In genomic region chr6:71057209-71057858, GRCm38 (mm10) we compare ENCODE assay signal across 29 mouse cellular contexts.
DNase-seq lines count a peak whose midpoint lies in the region; ATAC-seq lines count a peak whose summit lies in the region.
"Had no signal": no experiment of that assay in that cellular context is flagged by ENCODE, and none has a peak within 500 bp of the region (broad histone marks: within the 10 kb centered on the region; RNA-seq: fewer than 3 reads in every experiment).

No protein-coding gene starts in this region.

- H3K4me3 ChIP-seq in embryonic facial prominence, embryonic 14.5 days (ENCODE audit: low read depth, low read length): no peak overlapping the region
- no peak overlapping the region for H3K4me3 ChIP-seq in embryonic facial prominence, embryonic 10.5 days
- no peak overlapping the region for H3K4me3 ChIP-seq in hindbrain, embryonic 12.5 days
- H3K4me3 ChIP-seq in hindbrain, embryonic 11.5 days (ENCODE audit: low read depth, low read length): no peak overlapping the region
- no peak overlapping the region for H3K4me3 ChIP-seq in midbrain, embryonic 14.5 days (replicated peaks; ENCODE audit: low read depth, low read length)
- no peak overlapping the region for H3K4me3 ChIP-seq in midbrain, embryonic 10.5 days
- H3K4me3 ChIP-seq in forebrain, embryonic 15.5 days: no peak overlapping the region
- H3K4me3 ChIP-seq: heart, embryonic 10.5 days had no signal

- H3K4me1 ChIP-seq in embryonic facial prominence, embryonic 14.5 days (ENCODE audit: control insufficient read depth, insufficient read depth, low read length): no peaks in the 10 kb centered on the region
- peaks cover 6% of the 10 kb centered on the region for H3K4me1 ChIP-seq in embryonic facial prominence, embryonic 10.5 days
- H3K4me1 ChIP-seq in hindbrain, embryonic 12.5 days: no peaks in the 10 kb centered on the region
- no peaks in the 10 kb centered on the region for H3K4me1 ChIP-seq in hindbrain, embryonic 11.5 days (replicated peaks; ENCODE audit: control insufficient read depth, insufficient read depth, low read length)
- no peaks in the 10 kb centered on the region for H3K4me1 ChIP-seq in midbrain, embryonic 14.5 days (ENCODE audit: control insufficient read depth, insufficient read depth, low read length)
- no peaks in the 10 kb centered on the region for H3K4me1 ChIP-seq in midbrain, embryonic 10.5 days
- H3K4me1 ChIP-seq in forebrain, embryonic 15.5 days: no peaks in the 10 kb centered on the region
- H3K4me1 ChIP-seq: heart, embryonic 10.5 days had no signal

- peak; percentile 14 for DNase-seq in embryonic facial prominence, embryonic 14.5 days (ENCODE audit: low spot score)
- no peak for DNase-seq in embryonic facial prominence, embryonic 10.5 days (ENCODE audit: low spot score)
- DNase-seq in hindbrain, embryonic 11.5 days (ENCODE audit: low spot score): no peak
- DNase-seq in midbrain, embryonic 14.5 days: no peak
- DNase-seq in midbrain, embryonic 10.5 days (ENCODE audit: low spot score): no peak
- DNase-seq in left cerebral cortex, adult 9 months (ENCODE audit: low spot score in 2 of 2): no peak
- DNase-seq: adrenal gland, adult 2 months; adrenal gland, postnatal 36 days; cerebellum, adult 2 months; cerebellum, postnatal 14 days; gastrocnemius, postnatal 14 days; heart, postnatal 36 days; kidney, adult 11 months; kidney, postnatal 14 days; layer of hippocampus, adult 9-11 months; liver; lung, adult 2 months; lung, postnatal 10 days; retina, postnatal 1 day; right cerebral cortex, postnatal 14 days; thymus, postnatal 4 days had no signal

- peak; percentile 82; the same call in 1 of the 2 replicates for ATAC-seq in embryonic facial prominence, embryonic 14.5 days (ENCODE audit: low read depth)
- ATAC-seq in hindbrain, embryonic 12.5 days (ENCODE audit: low FRiP score): peak; percentile 68; the same call in 1 of the 2 replicates
- no peak for ATAC-seq in hindbrain, embryonic 11.5 days (ENCODE audit: low FRiP score)
- 0 out of 2 replicates have a peak, but pooled peaks have one; percentile 14 for ATAC-seq in midbrain, embryonic 14.5 days (ENCODE audit: low FRiP score, low TSS enrichment)
- ATAC-seq in forebrain, embryonic 15.5 days (replicated peaks): peak; percentile 43; the same call in 1 of the 2 replicates
- ATAC-seq: activated CD4-positive, CD25-positive, alpha-beta regulatory T cell, adult 4 months; inflammation-experienced regulatory T-cells, adult 6 months had no signal

- H3K27me3 ChIP-seq in embryonic facial prominence, embryonic 14.5 days (replicated peaks; ENCODE audit: control insufficient read depth, insufficient read depth, low read length): no peaks in the 10 kb centered on the region
- H3K27me3 ChIP-seq in embryonic facial prominence, embryonic 10.5 days (replicated peaks; ENCODE audit: low read depth, poor library complexity, severe bottlenecking): 0 out of 2 replicates have a peak, but pooled peaks cover 7% of the 10 kb centered on the region
- H3K27me3 ChIP-seq in hindbrain, embryonic 12.5 days: no peaks in the 10 kb centered on the region
- H3K27me3 ChIP-seq in hindbrain, embryonic 11.5 days (ENCODE audit: control insufficient read depth, insufficient read depth, low read length): no peaks in the 10 kb centered on the region
- no peaks in the 10 kb centered on the region for H3K27me3 ChIP-seq in midbrain, embryonic 14.5 days (ENCODE audit: control insufficient read depth, insufficient read depth, low read length)
- peaks cover 28% of the 10 kb centered on the region for H3K27me3 ChIP-seq in midbrain, embryonic 10.5 days (ENCODE audit: low read depth, poor library complexity, severe bottlenecking)
- H3K27me3 ChIP-seq in forebrain, embryonic 15.5 days: no peaks in the 10 kb centered on the region
- H3K27me3 ChIP-seq: CH12.LX had no signal

- no peaks in the 10 kb centered on the region for H3K36me3 ChIP-seq in embryonic facial prominence, embryonic 14.5 days (ENCODE audit: control insufficient read depth, insufficient read depth, low read length)
- H3K36me3 ChIP-seq in embryonic facial prominence, embryonic 10.5 days (replicated peaks): no peaks in the 10 kb centered on the region
- no peaks in the 10 kb centered on the region for H3K36me3 ChIP-seq in hindbrain, embryonic 12.5 days
- H3K36me3 ChIP-seq in hindbrain, embryonic 11.5 days (ENCODE audit: control insufficient read depth, insufficient read depth, low read length): no peaks in the 10 kb centered on the region
- H3K36me3 ChIP-seq in midbrain, embryonic 14.5 days (ENCODE audit: control insufficient read depth, insufficient read depth, low read length): no peaks in the 10 kb centered on the region
- H3K36me3 ChIP-seq in midbrain, embryonic 10.5 days: no peaks in the 10 kb centered on the region
- no peaks in the 10 kb centered on the region for H3K36me3 ChIP-seq in forebrain, embryonic 15.5 days
- H3K36me3 ChIP-seq: heart, embryonic 10.5 days had no signal

- no peak overlapping the region for H3K4me2 ChIP-seq in embryonic facial prominence, embryonic 14.5 days (ENCODE audit: low read depth, low read length)
- H3K4me2 ChIP-seq in hindbrain, embryonic 12.5 days (replicated peaks): no peak overlapping the region
- H3K4me2 ChIP-seq in hindbrain, embryonic 11.5 days (replicated peaks; ENCODE audit: low read depth, low read length): no peak overlapping the region
- H3K4me2 ChIP-seq in midbrain, embryonic 14.5 days (ENCODE audit: low read length): no peak overlapping the region
- H3K4me2 ChIP-seq in forebrain, embryonic 15.5 days (replicated peaks): no peak overlapping the region

- no peaks in the 10 kb centered on the region for H3K9me3 ChIP-seq in embryonic facial prominence, embryonic 14.5 days (ENCODE audit: control insufficient read depth, low read length)
- H3K9me3 ChIP-seq in embryonic facial prominence, embryonic 10.5 days: 0 out of 2 replicates have a peak, but pooled peaks cover 3% of the 10 kb centered on the region
- H3K9me3 ChIP-seq in hindbrain, embryonic 12.5 days (replicated peaks): no peaks in the 10 kb centered on the region
- no peaks in the 10 kb centered on the region for H3K9me3 ChIP-seq in hindbrain, embryonic 11.5 days (ENCODE audit: control insufficient read depth, low read length)
- H3K9me3 ChIP-seq in midbrain, embryonic 14.5 days (ENCODE audit: control insufficient read depth, low read length): no peaks in the 10 kb centered on the region
- no peaks in the 10 kb centered on the region for H3K9me3 ChIP-seq in midbrain, embryonic 10.5 days (replicated peaks)
- no peaks in the 10 kb centered on the region for H3K9me3 ChIP-seq in forebrain, embryonic 15.5 days
- H3K9me3 ChIP-seq: heart, embryonic 10.5 days had no signal

- no peak overlapping the region for H3K9ac ChIP-seq in embryonic facial prominence, embryonic 14.5 days (ENCODE audit: low read depth, low read length)
- no peak overlapping the region for H3K9ac ChIP-seq in hindbrain, embryonic 12.5 days
- H3K9ac ChIP-seq in hindbrain, embryonic 11.5 days (ENCODE audit: low read depth, low read length): no peak overlapping the region
- no peak overlapping the region for H3K9ac ChIP-seq in midbrain, embryonic 14.5 days (replicated peaks; ENCODE audit: low read length)
- H3K9ac ChIP-seq in forebrain, embryonic 15.5 days (replicated peaks): no peak overlapping the region
- H3K9ac ChIP-seq: liver, embryonic 14.5 days had no signal

- no peak overlapping the region for H3K27ac ChIP-seq in embryonic facial prominence, embryonic 14.5 days (replicated peaks; ENCODE audit: low read depth, low read length)
- H3K27ac ChIP-seq in embryonic facial prominence, embryonic 10.5 days (replicated peaks): no peak overlapping the region
- no peak overlapping the region for H3K27ac ChIP-seq in hindbrain, embryonic 12.5 days
- no peak overlapping the region for H3K27ac ChIP-seq in hindbrain, embryonic 11.5 days (ENCODE audit: low read depth, low read length)
- H3K27ac ChIP-seq in midbrain, embryonic 14.5 days (replicated peaks; ENCODE audit: low read depth, low read length): no peak overlapping the region
- no peak overlapping the region for H3K27ac ChIP-seq in midbrain, embryonic 10.5 days (replicated peaks)
- no peak overlapping the region for H3K27ac ChIP-seq in forebrain, embryonic 15.5 days (replicated peaks)
- H3K27ac ChIP-seq: heart, embryonic 10.5 days; liver, embryonic 14.5 days; macrophage had no signal

- 48% methylated on average over 6 of the region's 6 CpGs for WGBS in embryonic facial prominence, embryonic 14.5 days
- 53% methylated on average over 6 of the region's 6 CpGs for WGBS in embryonic facial prominence, embryonic 10.5 days
- 53% methylated on average over 6 of the region's 6 CpGs for WGBS in hindbrain, embryonic 12.5 days
- WGBS in hindbrain, embryonic 11.5 days: 62% methylated on average over 6 of the region's 6 CpGs
- 51% methylated on average over 6 of the region's 6 CpGs for WGBS in midbrain, embryonic 14.5 days
- WGBS in midbrain, embryonic 10.5 days: 65% methylated on average over 6 of the region's 6 CpGs
- WGBS in forebrain, embryonic 15.5 days: 18% methylated on average over 6 of the region's 6 CpGs
